Mouse (Mus musculus) adrenal gland, postnatal 14 days (tissue): ENCODE measurements around the gene 3830406C13Rik. TPM values are rescaled to one million over a fixed set of nuclear protein-coding genes. Genes with fewer than 3 reads are reported as not detected.
"Not testable (repeated sequence)": the region's sequence is repeated elsewhere in the genome, so short reads cannot be mapped to it uniquely, and the experiment has no call there.

Source experiments
- DNase-seq: peaks from one replicate; pipeline ENCODE4 v3.0.0; 2021; ENCODE audit warnings: mixed read lengths
- long read RNA-seq, 2 experiments: library from polyadenylated mRNA; stranded (forward); transcript quantifications; one replicate each; pipeline ENCODE4 v2.0.0; 2021
- total RNA-seq: library from RNA; stranded (reverse); gene quantifications from 2 replicates; pipeline ENCODE4 v1.2.3, GENCODE M21; 2021

The 3830406C13Rik gene
- total RNA-seq, result 36.9 and 38.0 TPM in 2 replicates
- long read RNA-seq, experiment 1, transcript 3830406C13Rik-206 (5 exons, 2,292 nt), result minor isoform, 6 of 46 reads
- long read RNA-seq, experiment 1, transcript 3830406C13Rik-202 (5 exons, 2,452 nt), result major isoform, 12 of 46 reads
- long read RNA-seq, experiment 1, transcript 3830406C13Rik-201 (6 exons, 2,477 nt), result minor isoform, 6 of 46 reads
- long read RNA-seq, experiment 1, partial matches to known transcripts, result 5 of 46 reads
- long read RNA-seq, experiment 1, other reads (novel, unspliced or antisense), result 7 of 46 reads
- long read RNA-seq, experiment 2, transcript 3830406C13Rik-202 (5 exons, 2,452 nt), result major isoform, 12 of 42 reads
- long read RNA-seq, experiment 2, transcript 3830406C13Rik-201 (6 exons, 2,477 nt), result minor isoform, 5 of 42 reads
- long read RNA-seq, experiment 2, transcript 3830406C13Rik-206 (5 exons, 2,292 nt), result minor isoform, 8 of 42 reads
- long read RNA-seq, experiment 2, partial matches to known transcripts, result 3 of 42 reads
- long read RNA-seq, experiment 2, other reads (novel, unspliced or antisense), result 8 of 42 reads

- peak; percentile 91 for DNase-seq
Observed at GRCm38 (mm10) chr14:12284141-12284912, at the start of gene 3830406C13Rik. 3830406C13Rik (plus strand) TSS chr14:12284173.

GRCm38 (mm10) chr14:12243726-12244125, 40.2 kb upstream of the 3830406C13Rik start:
- no peak for DNase-seq

- no peak for DNase-seq
Observed at GRCm38 (mm10) chr14:12276031-12276430, 7.9 kb upstream of the 3830406C13Rik start.

GRCm38 (mm10) chr14:12283641-12284040, 332 bp upstream of the 3830406C13Rik start, which contains the start of gene Gm49355:
Gm49355 (plus strand) TSS chr14:12283976.
- no peak for DNase-seq

GRCm38 (mm10) chr14:12289747-12290146, 5.8 kb downstream of the 3830406C13Rik start:
- DNase-seq, result not testable (repeated sequence)

- no peak for DNase-seq
Observed at GRCm38 (mm10) chr14:12296391-12296790, 12.4 kb downstream of the 3830406C13Rik start.

- no peak for DNase-seq
Observed at GRCm38 (mm10) chr14:12299171-12299570, 15.2 kb downstream of the 3830406C13Rik start.

GRCm38 (mm10) chr14:12299654-12300053, 15.7 kb downstream of the 3830406C13Rik start:
- no peak for DNase-seq

- DNase-seq, result no peak
Observed at GRCm38 (mm10) chr14:12300275-12300674, 16.3 kb downstream of the 3830406C13Rik start.

- DNase-seq, result no peak
Observed at GRCm38 (mm10) chr14:12300677-12301076, 16.7 kb downstream of the 3830406C13Rik start.

- no peak for DNase-seq
Observed at GRCm38 (mm10) chr14:12303106-12303505, 19.1 kb downstream of the 3830406C13Rik start.

- no peak for DNase-seq
Observed at GRCm38 (mm10) chr14:12333622-12334021, 49.6 kb downstream of the 3830406C13Rik start.

- no peak for DNase-seq
Observed at GRCm38 (mm10) chr14:12334925-12335324, 51.0 kb downstream of the 3830406C13Rik start.

GRCm38 (mm10) chr14:12337421-12337997, 53.5 kb downstream of the 3830406C13Rik start:
- DNase-seq, result no peak

GRCm38 (mm10) chr14:12337998-12338809, 54.2 kb downstream of the 3830406C13Rik start:
- no peak for DNase-seq

GRCm38 (mm10) chr14:12338811-12339565, 55.0 kb downstream of the 3830406C13Rik start:
- no peak for DNase-seq

GRCm38 (mm10) chr14:12340238-12341074, 56.5 kb downstream of the 3830406C13Rik start:
- no peak for DNase-seq

GRCm38 (mm10) chr14:12341075-12341788, 57.3 kb downstream of the 3830406C13Rik start:
- peak; percentile 14 for DNase-seq
